Mouse (Mus musculus): ENCODE results near the gene Galnt16. TPM values are rescaled to one million over a fixed set of nuclear protein-coding genes. Genes with fewer than 3 reads are reported as not detected.

The Galnt16 gene
- polyA plus RNA-seq, 1 experiment from 2014 or later = 14.0 TPM

GRCm38 (mm10) chr12:80545310-80545709 lies 27.2 kb downstream of the Galnt16 start:
- H3K4me3 ChIP-seq (ENCODE audit: low read depth, low read length) = no peak overlapping the region
- H3K4me1 ChIP-seq (ENCODE audit: control insufficient read depth, insufficient read depth, low read length) = peaks cover 10% of the 10 kb centered on the region
- 5% methylated on average over 4 of the region's 4 CpGs for WGBS
- DNase-seq (ENCODE audit: low spot score, missing footprints) (no peak), ATAC-seq (ENCODE audit: low FRiP score) (no peak)
- H3K27me3 ChIP-seq (ENCODE audit: control insufficient read depth, insufficient read depth, low read length) = no peaks in the 10 kb centered on the region; the same call in 1 of the 2 replicates
- H3K4me2 ChIP-seq = no peak overlapping the region
- no peak overlapping the region for H3K27ac ChIP-seq (ENCODE audit: low read depth, low read length)
- no peaks in the 10 kb centered on the region for H3K36me3 ChIP-seq (ENCODE audit: control insufficient read depth, insufficient read depth, low read length)
- H3K9me3 ChIP-seq (ENCODE audit: control insufficient read depth, low read length) = no peaks in the 10 kb centered on the region
- no peak overlapping the region for H3K9ac ChIP-seq (ENCODE audit: low read length)

DNA sequence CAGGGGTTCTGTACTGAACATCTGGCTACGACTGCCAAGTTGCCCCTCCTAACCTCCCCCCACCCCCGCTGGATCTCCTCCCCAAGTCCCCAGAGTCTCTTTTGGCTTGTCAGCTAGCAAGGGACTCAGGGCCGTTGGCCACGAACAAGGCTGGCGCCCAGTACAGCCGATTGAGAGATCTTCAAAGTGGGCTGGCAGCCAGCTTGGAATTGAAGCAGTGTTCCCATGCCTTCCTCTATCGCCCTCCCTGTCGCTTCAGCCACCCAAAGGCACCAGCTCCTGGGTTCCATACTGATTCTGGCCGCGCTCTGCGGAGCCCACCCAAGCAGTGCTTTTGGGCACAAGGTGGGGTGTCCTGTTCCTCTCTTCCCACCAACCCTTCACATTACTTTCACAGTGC lies 31.6 kb downstream of the Galnt16 start:
- DNase-seq (ENCODE audit: low spot score, missing footprints) = no peak
- H3K9ac ChIP-seq (ENCODE audit: low read length) = no peak overlapping the region

DNA sequence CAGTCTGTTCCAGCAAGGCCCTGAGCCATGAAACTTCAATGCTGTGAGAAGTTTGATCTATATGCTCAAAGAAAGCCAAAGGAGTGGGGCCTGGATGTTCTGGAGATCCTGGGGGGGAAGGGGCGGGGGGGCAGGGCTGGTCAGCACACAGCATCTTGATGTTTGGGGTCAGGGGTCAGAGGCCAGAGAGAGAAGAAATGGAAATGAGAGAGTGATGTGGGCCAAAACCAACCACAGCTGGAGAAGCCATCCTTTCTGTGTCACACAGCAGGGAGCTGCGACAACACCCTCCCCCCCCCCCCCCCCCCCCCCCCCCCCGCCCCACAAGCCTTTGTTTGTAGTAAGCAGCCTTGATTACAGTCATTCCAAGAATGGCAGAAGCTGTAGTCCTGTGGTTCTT lies 35.1 kb downstream of the Galnt16 start:
- no peak overlapping the region for H3K4me3 ChIP-seq (ENCODE audit: low read depth, low read length)
- H3K27me3 ChIP-seq (ENCODE audit: control insufficient read depth, insufficient read depth, low read length) = no peaks in the 10 kb centered on the region
- H3K27ac ChIP-seq (ENCODE audit: low read depth, low read length) = no peak overlapping the region
- DNase-seq (ENCODE audit: low spot score, missing footprints) = no peak
- no peak overlapping the region for H3K4me2 ChIP-seq
- peaks cover 7% of the 10 kb centered on the region for H3K4me1 ChIP-seq (ENCODE audit: control insufficient read depth, insufficient read depth, low read length)
- H3K9ac ChIP-seq (ENCODE audit: low read length) = no peak overlapping the region
- ATAC-seq (ENCODE audit: low FRiP score) = no peak
- WGBS = 5% methylated on average over 2 of the region's 3 CpGs
- H3K9me3 ChIP-seq (ENCODE audit: control insufficient read depth, low read length) = no peaks in the 10 kb centered on the region
- no peaks in the 10 kb centered on the region for H3K36me3 ChIP-seq (ENCODE audit: control insufficient read depth, insufficient read depth, low read length)

More for the DNA sequence above, 31.6 kb downstream of the Galnt16 start:
- Histone ChIP-seq H3K4me3 (ENCODE audit: low read depth, low read length) (no peak overlapping the region), H3K27me3 (ENCODE audit: control insufficient read depth, insufficient read depth, low read length) (no peaks in the 10 kb centered on the region; the same call in 1 of the 2 replicates), H3K4me1 (ENCODE audit: control insufficient read depth, insufficient read depth, low read length) (peaks cover 14% of the 10 kb centered on the region), H3K36me3 (ENCODE audit: control insufficient read depth, insufficient read depth, low read length) (no peaks in the 10 kb centered on the region), H3K27ac (ENCODE audit: low read depth, low read length) (no peak overlapping the region), H3K4me2 (no peak overlapping the region), H3K9me3 (ENCODE audit: control insufficient read depth, low read length) (no peaks in the 10 kb centered on the region)
- ATAC-seq (ENCODE audit: low FRiP score) = no peak
- 73% methylated on average over 11 of the region's 11 CpGs for WGBS

GRCm38 (mm10) chr12:80554312-80554711 lies 36.2 kb downstream of the Galnt16 start:
- DNase-seq (ENCODE audit: low spot score, missing footprints) (no peak), ATAC-seq (ENCODE audit: low FRiP score) (no peak)
- H3K4me1 ChIP-seq (ENCODE audit: control insufficient read depth, insufficient read depth, low read length) = peaks cover 7% of the 10 kb centered on the region
- no peak overlapping the region for H3K27ac ChIP-seq (ENCODE audit: low read depth, low read length)
- H3K4me3 ChIP-seq (ENCODE audit: low read depth, low read length) = no peak overlapping the region
- H3K9me3 ChIP-seq (ENCODE audit: control insufficient read depth, low read length) = no peaks in the 10 kb centered on the region
- 96% methylated on average over 6 of the region's 6 CpGs for WGBS
- no peak overlapping the region for H3K9ac ChIP-seq (ENCODE audit: low read length)
- no peaks in the 10 kb centered on the region for H3K27me3 ChIP-seq (ENCODE audit: control insufficient read depth, insufficient read depth, low read length)
- H3K36me3 ChIP-seq (ENCODE audit: control insufficient read depth, insufficient read depth, low read length) = no peaks in the 10 kb centered on the region
- no peak overlapping the region for H3K4me2 ChIP-seq

DNA sequence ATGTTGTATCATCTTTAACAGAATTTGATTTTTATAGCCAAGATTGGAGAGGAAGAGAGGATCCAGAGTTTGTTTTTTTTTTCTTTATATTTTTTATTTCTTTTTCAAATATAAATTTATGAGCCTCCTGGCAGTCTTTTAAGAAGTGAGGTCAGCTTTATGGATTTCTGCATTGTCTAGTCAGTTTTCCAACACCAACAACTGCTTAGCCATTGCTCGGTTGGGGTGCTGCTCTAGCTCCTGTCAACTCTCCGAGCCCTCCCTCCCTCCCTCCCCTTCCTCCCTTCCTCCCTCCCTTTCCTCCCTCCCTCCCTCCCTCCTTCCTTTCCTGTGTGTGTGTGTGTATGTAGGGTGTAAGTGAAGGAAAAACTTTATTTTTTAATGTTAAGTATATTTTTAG lies 43.8 kb downstream of the Galnt16 start:
- Histone ChIP-seq H3K27ac (ENCODE audit: low read depth, low read length) (no peak overlapping the region), H3K4me3 (ENCODE audit: low read depth, low read length) (no peak overlapping the region), H3K9ac (ENCODE audit: low read length) (no peak overlapping the region), H3K4me1 (ENCODE audit: control insufficient read depth, insufficient read depth, low read length) (peaks cover 5% of the 10 kb centered on the region), H3K9me3 (ENCODE audit: control insufficient read depth, low read length) (no peaks in the 10 kb centered on the region), H3K4me2 (no peak overlapping the region), H3K36me3 (ENCODE audit: control insufficient read depth, insufficient read depth, low read length) (no peaks in the 10 kb centered on the region), H3K27me3 (ENCODE audit: control insufficient read depth, insufficient read depth, low read length) (no peaks in the 10 kb centered on the region)
- ATAC-seq (ENCODE audit: low FRiP score) (no peak), DNase-seq (ENCODE audit: low spot score, missing footprints) (no peak)
- WGBS = 33% methylated on average over 2 of the region's 2 CpGs

- Histone ChIP-seq H3K36me3 (ENCODE audit: control insufficient read depth, insufficient read depth, low read length) (no peaks in the 10 kb centered on the region), H3K9ac (ENCODE audit: low read length) (no peak overlapping the region), H3K27me3 (ENCODE audit: control insufficient read depth, insufficient read depth, low read length) (no peaks in the 10 kb centered on the region), H3K4me2 (no peak overlapping the region), H3K4me1 (ENCODE audit: control insufficient read depth, insufficient read depth, low read length) (peaks cover 6% of the 10 kb centered on the region), H3K4me3 (ENCODE audit: low read depth, low read length) (no peak overlapping the region), H3K9me3 (ENCODE audit: control insufficient read depth, low read length) (no peaks in the 10 kb centered on the region), H3K27ac (ENCODE audit: low read depth, low read length) (no peak overlapping the region)
- 77% methylated on average over 5 of the region's 5 CpGs for WGBS
- no peak for ATAC-seq (ENCODE audit: low FRiP score)
- DNase-seq (ENCODE audit: low spot score, missing footprints) = no peak
Observed at GRCm38 (mm10) chr12:80562793-80563192, 44.7 kb downstream of the Galnt16 start.

DNA sequence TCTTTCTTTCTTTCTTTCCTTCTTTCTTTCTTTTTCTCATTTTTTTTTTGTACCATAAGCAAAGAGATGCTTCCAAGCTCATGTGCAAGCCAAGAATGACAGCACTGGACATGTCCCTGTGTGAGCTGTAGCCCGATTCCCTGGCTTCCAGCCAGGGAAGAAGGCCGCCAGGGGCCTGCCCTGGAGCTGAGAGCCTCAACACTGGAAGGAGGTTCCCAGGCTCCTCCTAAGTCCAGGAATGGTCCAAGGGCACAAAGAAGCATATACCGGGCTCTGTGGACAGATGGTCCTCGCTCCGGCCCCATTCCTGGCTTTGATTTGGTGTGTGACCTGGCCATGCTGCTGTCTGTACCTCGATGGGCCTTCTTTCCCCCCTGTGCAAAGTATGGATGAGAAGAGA lies 46.9 kb downstream of the Galnt16 start:
- Histone ChIP-seq H3K27ac (ENCODE audit: low read depth, low read length) (no peak overlapping the region), H3K9ac (ENCODE audit: low read length) (no peak overlapping the region), H3K4me1 (ENCODE audit: control insufficient read depth, insufficient read depth, low read length) (peaks cover 6% of the 10 kb centered on the region), H3K4me3 (ENCODE audit: low read depth, low read length) (no peak overlapping the region), H3K9me3 (ENCODE audit: control insufficient read depth, low read length) (no peaks in the 10 kb centered on the region), H3K4me2 (no peak overlapping the region), H3K27me3 (ENCODE audit: control insufficient read depth, insufficient read depth, low read length) (no peaks in the 10 kb centered on the region), H3K36me3 (ENCODE audit: control insufficient read depth, insufficient read depth, low read length) (no peaks in the 10 kb centered on the region)
- 87% methylated on average over 6 of the region's 6 CpGs for WGBS
- DNase-seq (ENCODE audit: low spot score, missing footprints) (no peak), ATAC-seq (ENCODE audit: low FRiP score) (no peak)

GRCm38 (mm10) chr12:80565793-80566192 lies 47.7 kb downstream of the Galnt16 start:
- Histone ChIP-seq H3K27me3 (ENCODE audit: control insufficient read depth, insufficient read depth, low read length) (no peaks in the 10 kb centered on the region), H3K4me1 (ENCODE audit: control insufficient read depth, insufficient read depth, low read length) (peaks cover 6% of the 10 kb centered on the region), H3K4me2 (no peak overlapping the region), H3K9me3 (ENCODE audit: control insufficient read depth, low read length) (no peaks in the 10 kb centered on the region), H3K9ac (ENCODE audit: low read length) (no peak overlapping the region), H3K36me3 (ENCODE audit: control insufficient read depth, insufficient read depth, low read length) (no peaks in the 10 kb centered on the region), H3K27ac (ENCODE audit: low read depth, low read length) (no peak overlapping the region), H3K4me3 (ENCODE audit: low read depth, low read length) (no peak overlapping the region)
- 56% methylated on average over 2 of the region's 2 CpGs for WGBS
- DNase-seq (ENCODE audit: low spot score, missing footprints) = no peak
- ATAC-seq (ENCODE audit: low FRiP score) = no peak

DNA sequence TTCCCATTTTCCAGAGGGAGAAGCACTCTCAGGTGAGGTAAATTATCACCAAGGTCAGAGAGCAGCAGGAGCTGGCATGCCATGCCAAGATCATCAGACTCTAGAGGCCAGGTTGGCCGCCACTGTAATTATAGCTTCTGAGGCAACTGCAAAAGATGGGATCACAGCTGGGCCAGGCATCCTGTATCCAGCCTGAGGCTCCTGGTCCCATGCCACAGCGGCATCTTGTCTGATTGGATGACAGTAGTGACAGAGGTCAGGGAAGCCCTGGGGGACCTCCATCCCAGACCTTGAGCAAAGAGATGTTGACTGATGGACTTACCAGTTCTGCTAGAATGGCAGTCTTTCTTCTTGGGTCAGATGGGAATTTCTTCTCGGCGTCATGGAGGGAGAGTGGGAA lies 48.4 kb downstream of the Galnt16 start:
- Histone ChIP-seq H3K9me3 (ENCODE audit: control insufficient read depth, low read length) (no peaks in the 10 kb centered on the region), H3K4me2 (no peak overlapping the region), H3K27me3 (ENCODE audit: control insufficient read depth, insufficient read depth, low read length) (no peaks in the 10 kb centered on the region), H3K4me1 (ENCODE audit: control insufficient read depth, insufficient read depth, low read length) (peaks cover 6% of the 10 kb centered on the region), H3K9ac (ENCODE audit: low read length) (no peak overlapping the region), H3K27ac (ENCODE audit: low read depth, low read length) (no peak overlapping the region), H3K36me3 (ENCODE audit: control insufficient read depth, insufficient read depth, low read length) (no peaks in the 10 kb centered on the region), H3K4me3 (ENCODE audit: low read depth, low read length) (no peak overlapping the region)
- WGBS = 55% methylated on average over 4 of the region's 4 CpGs
- no peak for DNase-seq (ENCODE audit: low spot score, missing footprints)
- no peak for ATAC-seq (ENCODE audit: low FRiP score)

- Histone ChIP-seq H3K4me1 (ENCODE audit: control insufficient read depth, insufficient read depth, low read length) (peaks cover 6% of the 10 kb centered on the region), H3K27ac (ENCODE audit: low read depth, low read length) (no peak overlapping the region), H3K36me3 (ENCODE audit: control insufficient read depth, insufficient read depth, low read length) (no peaks in the 10 kb centered on the region), H3K9ac (ENCODE audit: low read length) (no peak overlapping the region), H3K9me3 (ENCODE audit: control insufficient read depth, low read length) (no peaks in the 10 kb centered on the region), H3K4me2 (no peak overlapping the region), H3K4me3 (ENCODE audit: low read depth, low read length) (no peak overlapping the region), H3K27me3 (ENCODE audit: control insufficient read depth, insufficient read depth, low read length) (no peaks in the 10 kb centered on the region)
- no peak for ATAC-seq (ENCODE audit: low FRiP score)
- WGBS = 37% methylated on average over 3 of the region's 3 CpGs
- DNase-seq (ENCODE audit: low spot score, missing footprints) = no peak
Observed at GRCm38 (mm10) chr12:80567375-80567774, 49.3 kb downstream of the Galnt16 start.
